Mouse (Mus musculus) intestine, postnatal 0 days (tissue): ENCODE results near the gene Itsn1. TPM values are rescaled to one million over a fixed set of nuclear protein-coding genes. Genes with fewer than 3 reads are reported as not detected.

Experiments used
- ATAC-seq: fragments of 200-750 bp; cut with Nextera tagmentation; 2 replicates; pipeline ENCODE4 v1.8.0; 2017; ENCODE audit warnings: mild to moderate bottlenecking, moderate TSS enrichment, moderate library complexity
- H3K27ac ChIP-seq: fragments of 300-500 bp; sonication (generic); 2 replicates; pipeline ENCODE4 v1.5.1; 2014; ENCODE audit warnings: mild to moderate bottlenecking, low read depth, low read length, moderate library complexity
- H3K27me3 ChIP-seq: fragments of 300-500 bp; sonication (generic); replicated peaks from 2 replicates; pipeline ENCODE4 v1.6.1; 2014; ENCODE audit warnings: low read length, mixed read lengths; ENCODE audit not compliant: control insufficient read depth, insufficient read depth
- H3K36me3 ChIP-seq: fragments of 300-500 bp; sonication (generic); 2 replicates; pipeline ENCODE4 v1.6.1; 2014; ENCODE audit warnings: mild to moderate bottlenecking, moderate library complexity; ENCODE audit not compliant: control insufficient read depth, insufficient read depth
- H3K4me1 ChIP-seq: fragments of 300-500 bp; sonication (generic); replicated peaks from 2 replicates; pipeline ENCODE4 v1.6.1; 2014; ENCODE audit warnings: antibody characterized with exemption, low read length, mixed read lengths; ENCODE audit not compliant: control insufficient read depth, insufficient read depth
- H3K4me2 ChIP-seq: fragments of 300-500 bp; sonication (generic); replicated peaks from 2 replicates; pipeline ENCODE4 v1.6.1; 2014; ENCODE audit warnings: low read depth, mild to moderate bottlenecking, moderate library complexity
- H3K4me3 ChIP-seq: fragments of 300-500 bp; sonication (generic); 2 replicates; pipeline ENCODE4 v1.5.1; 2014; ENCODE audit warnings: low read depth, low read length
- H3K9ac ChIP-seq: fragments of 300-500 bp; sonication (generic); 2 replicates; pipeline ENCODE4 v1.6.1; 2014; ENCODE audit warnings: mild to moderate bottlenecking, low read depth, low read length
- H3K9me3 ChIP-seq: fragments of 300-500 bp; sonication (generic); 2 replicates; pipeline ENCODE4 v1.6.1; 2016; ENCODE audit warnings: mixed run types; ENCODE audit not compliant: control insufficient read depth
- CTCF ChIP-seq: sonication (generic); IDR thresholded peaks from 2 replicates; pipeline ENCODE4 v1.5.1; 2016; ENCODE audit warnings: low read depth, mild to moderate bottlenecking, control low read depth, antibody characterized with exemption, moderate library complexity
- WGBS: fragments of 180-500 bp; shearing (Covaris S2); extraction: QIAGEN DNeasy Blood & Tissue Kit; methylation state at CpG from one replicate; pipeline ENCODE4 v1.1.7; 2014; 5-methylcytosine and 5-hydroxymethylcytosine counted together
- polyA plus RNA-seq: library from polyadenylated mRNA; unstranded; fragments of >200 nt; fragmentation: Nextera tagmentation; extraction: Ambion mirVana; gene quantifications from 2 replicates; pipeline ENCODE4 v1.2.1, GENCODE M21; 2015

Gene Itsn1
- polyA plus RNA-seq, 1 experiment from 2014 or later, result 6.2 TPM

- WGBS, result 92% methylated on average over 8 of the region's 8 CpGs
- H3K9me3 ChIP-seq, result no peaks in the 10 kb centered on the region
Measured at GRCm38 (mm10) chr16:91804418-91804817, 75.3 kb downstream of the Itsn1 start.

DNA sequence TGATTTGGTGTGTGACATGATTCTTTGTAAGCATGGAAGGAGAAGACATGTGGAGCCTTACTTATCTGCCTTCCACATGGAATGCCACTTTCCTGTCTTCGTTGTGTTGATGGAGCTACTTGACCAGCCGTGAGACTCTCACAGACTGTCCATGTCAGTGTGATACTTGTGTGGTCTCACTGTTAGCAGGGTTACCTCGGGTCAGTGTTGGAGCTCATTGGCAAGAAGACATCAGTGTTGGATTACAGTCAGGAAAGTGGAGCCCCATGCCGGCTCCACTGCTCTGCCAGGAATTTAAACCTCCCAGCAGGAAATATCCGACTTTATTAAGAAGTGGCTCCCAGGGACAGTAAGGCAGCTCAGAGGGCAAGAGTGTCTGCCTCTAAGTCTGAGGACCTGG is 75.8 kb downstream of the Itsn1 start:
- Histone ChIP-seq H3K9ac (no peak overlapping the region), H3K36me3 (peaks cover 13% of the 10 kb centered on the region), H3K4me2 (no peak overlapping the region), H3K4me3 (no peak overlapping the region), H3K9me3 (no peaks in the 10 kb centered on the region), H3K4me1 (no peaks in the 10 kb centered on the region; the same call in 1 of the 2 replicates), H3K27me3 (no peaks in the 10 kb centered on the region), H3K27ac (no peak overlapping the region)
- no peak for TF ChIP-seq CTCF
- no peak for ATAC-seq
- WGBS, result 69% methylated on average over 5 of the region's 5 CpGs

More at GRCm38 (mm10) chr16:91804418-91804817, 75.3 kb downstream of the Itsn1 start:
- H3K27me3 ChIP-seq, result no peaks in the 10 kb centered on the region
- H3K4me2 ChIP-seq, result no peak overlapping the region
- H3K4me3 ChIP-seq, result no peak overlapping the region
- no peak for TF ChIP-seq CTCF
- no peak overlapping the region for H3K9ac ChIP-seq
- no peak overlapping the region for H3K27ac ChIP-seq
- H3K4me1 ChIP-seq, result no peaks in the 10 kb centered on the region; the same call in 1 of the 2 replicates
- H3K36me3 ChIP-seq, result peaks cover 13% of the 10 kb centered on the region
- ATAC-seq, result no peak

DNA sequence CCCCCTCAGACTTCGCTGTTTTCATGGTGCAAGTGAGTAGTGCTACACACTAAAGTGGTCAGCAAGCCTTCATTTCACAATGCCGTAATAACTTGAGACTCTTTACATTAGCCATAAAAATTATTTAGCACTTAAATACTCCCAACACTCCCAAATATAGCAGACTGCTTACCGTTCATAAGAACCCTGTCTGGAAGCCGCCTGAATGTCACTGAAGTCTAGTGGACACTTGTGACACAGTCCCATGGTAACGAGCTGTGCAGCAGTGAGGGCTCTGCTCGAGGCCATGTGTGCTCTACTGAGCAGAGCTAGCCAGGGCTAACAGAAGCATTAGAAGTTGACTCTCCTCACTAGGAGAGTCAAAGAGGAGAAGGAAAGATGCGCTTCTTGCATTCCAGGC is 81.2 kb downstream of the Itsn1 start:
- Histone ChIP-seq H3K27ac (no peak overlapping the region), H3K4me2 (no peak overlapping the region), H3K9ac (no peak overlapping the region), H3K27me3 (no peaks in the 10 kb centered on the region), H3K9me3 (no peaks in the 10 kb centered on the region), H3K4me1 (no peaks in the 10 kb centered on the region), H3K4me3 (no peak overlapping the region), H3K36me3 (peaks cover 26% of the 10 kb centered on the region)
- TF ChIP-seq CTCF, result no peak
- no peak for ATAC-seq
- 93% methylated on average over 7 of the region's 7 CpGs for WGBS

DNA sequence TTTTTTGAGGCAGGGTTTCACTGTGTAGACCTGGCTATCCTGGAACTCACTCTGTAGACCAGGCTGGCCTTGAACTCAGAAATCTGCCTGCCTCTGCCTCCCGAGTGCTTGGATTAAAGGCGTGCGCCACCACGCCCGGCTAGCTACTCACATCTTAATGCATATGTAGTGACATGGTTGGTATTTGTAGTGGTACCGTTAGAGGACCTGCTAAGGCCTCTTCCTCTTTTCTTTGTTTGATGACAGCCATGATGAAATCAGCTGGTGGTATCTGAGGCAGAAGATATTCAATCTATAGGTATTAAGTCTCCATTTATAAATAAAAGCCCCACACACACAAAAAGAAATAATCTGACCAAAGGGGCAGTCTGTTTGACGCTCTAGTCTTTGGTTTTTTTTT is 82.3 kb downstream of the Itsn1 start:
- H3K9me3 ChIP-seq, result no peaks in the 10 kb centered on the region
- WGBS, result 94% methylated on average over 7 of the region's 7 CpGs
- no peak for TF ChIP-seq CTCF
- H3K4me1 ChIP-seq, result no peaks in the 10 kb centered on the region
- ATAC-seq, result no peak
- H3K27ac ChIP-seq, result no peak overlapping the region
- no peak overlapping the region for H3K4me2 ChIP-seq
- no peak overlapping the region for H3K4me3 ChIP-seq
- no peaks in the 10 kb centered on the region for H3K27me3 ChIP-seq
- no peak overlapping the region for H3K9ac ChIP-seq
- peaks cover 28% of the 10 kb centered on the region for H3K36me3 ChIP-seq

DNA sequence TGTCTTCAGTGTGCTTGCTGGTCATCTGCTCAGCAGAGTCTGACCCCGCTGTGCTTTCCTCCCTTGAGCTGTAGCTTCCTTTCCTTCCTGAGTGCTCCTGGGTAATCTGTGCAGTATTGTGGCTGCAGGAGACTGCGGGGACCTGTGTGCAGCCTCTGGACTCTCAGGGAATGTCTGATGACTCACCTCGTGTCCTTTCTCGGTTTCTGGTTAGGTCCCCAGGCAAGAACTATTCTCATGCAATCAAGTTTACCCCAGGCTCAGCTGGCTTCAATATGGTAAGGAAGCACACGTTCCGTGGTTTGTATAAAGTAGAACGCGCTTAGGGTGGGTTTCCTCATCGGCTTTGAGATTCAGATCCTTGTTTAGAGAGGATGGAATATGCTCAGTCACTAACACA is 82.8 kb downstream of the Itsn1 start:
- no peak overlapping the region for H3K9ac ChIP-seq
- no peak overlapping the region for H3K27ac ChIP-seq
- H3K4me1 ChIP-seq, result no peaks in the 10 kb centered on the region
- no peak overlapping the region for H3K4me2 ChIP-seq
- WGBS, result 88% methylated on average over 9 of the region's 9 CpGs
- H3K4me3 ChIP-seq, result no peak overlapping the region
- peaks cover 33% of the 10 kb centered on the region for H3K36me3 ChIP-seq
- H3K9me3 ChIP-seq, result no peaks in the 10 kb centered on the region
- no peak for ATAC-seq
- no peak for TF ChIP-seq CTCF
- H3K27me3 ChIP-seq, result no peaks in the 10 kb centered on the region

- 98% methylated on average over 6 of the region's 6 CpGs for WGBS
Measured at GRCm38 (mm10) chr16:91813543-91813942, 84.5 kb downstream of the Itsn1 start.

GRCm38 (mm10) chr16:91815067-91815466 is 86.0 kb downstream of the Itsn1 start:
- Histone ChIP-seq H3K9ac (no peak overlapping the region), H3K4me2 (no peak overlapping the region), H3K4me1 (no peaks in the 10 kb centered on the region), H3K27ac (no peak overlapping the region), H3K27me3 (no peaks in the 10 kb centered on the region), H3K36me3 (peaks cover 57% of the 10 kb centered on the region), H3K9me3 (no peaks in the 10 kb centered on the region), H3K4me3 (no peak overlapping the region)
- no peak for TF ChIP-seq CTCF
- 95% methylated on average over 3 of the region's 3 CpGs for WGBS
- ATAC-seq, result no peak

More at GRCm38 (mm10) chr16:91813543-91813942, 84.5 kb downstream of the Itsn1 start:
- Histone ChIP-seq H3K9ac (no peak overlapping the region), H3K9me3 (no peaks in the 10 kb centered on the region), H3K36me3 (peaks cover 43% of the 10 kb centered on the region), H3K4me3 (no peak overlapping the region), H3K4me2 (no peak overlapping the region), H3K27ac (no peak overlapping the region), H3K4me1 (no peaks in the 10 kb centered on the region), H3K27me3 (no peaks in the 10 kb centered on the region)
- ATAC-seq, result no peak
- no peak for TF ChIP-seq CTCF
